Mouse (Mus musculus) limb, embryonic 15.5 days (tissue): Measurements from ENCODE around the gene Vwce. TPM values are rescaled to one million over a fixed set of nuclear protein-coding genes. Genes with fewer than 3 reads are reported as not detected.

ENCODE experiments used
- ATAC-seq: fragments of 200-750 bp; cut with Nextera tagmentation; 2 replicates; pipeline ENCODE4 v1.8.0; 2017; ENCODE audit warnings: low read depth, moderate TSS enrichment; ENCODE audit not compliant: insufficient number of reproducible peaks, low FRiP score, low TSS enrichment
- H3K27ac ChIP-seq: fragments of 300-500 bp; sonication (generic); 2 replicates; pipeline ENCODE4 v1.5.1; 2015; ENCODE audit warnings: moderate library complexity, mild to moderate bottlenecking, inconsistent platforms
- H3K27me3 ChIP-seq: fragments of 300-500 bp; sonication (generic); 2 replicates; pipeline ENCODE4 v1.6.1; 2015; ENCODE audit warnings: inconsistent platforms
- H3K36me3 ChIP-seq: fragments of 300-500 bp; sonication (generic); 2 replicates; pipeline ENCODE4 v1.6.1; 2015; ENCODE audit warnings: inconsistent platforms
- H3K4me1 ChIP-seq: fragments of 300-500 bp; sonication (generic); 2 replicates; pipeline ENCODE4 v1.6.1; 2015; ENCODE audit warnings: inconsistent platforms
- H3K4me2 ChIP-seq: fragments of 300-500 bp; sonication (generic); 2 replicates; pipeline ENCODE4 v1.6.1; 2015; ENCODE audit warnings: mild to moderate bottlenecking, inconsistent platforms
- H3K4me3 ChIP-seq: fragments of 300-500 bp; sonication (generic); 2 replicates; pipeline ENCODE4 v1.5.1; 2015; ENCODE audit warnings: mild to moderate bottlenecking, inconsistent platforms
- H3K9ac ChIP-seq: fragments of 300-500 bp; sonication (generic); 2 replicates; pipeline ENCODE4 v1.6.1; 2015; ENCODE audit warnings: inconsistent platforms
- H3K9me3 ChIP-seq: fragments of 300-500 bp; sonication (generic); 2 replicates; pipeline ENCODE4 v1.6.1; 2016; ENCODE audit warnings: inconsistent platforms
- WGBS: fragments of 180-500 bp; shearing (Covaris S2); methylation state at CpG from one replicate; pipeline ENCODE4 v1.1.7; 2015; 5-methylcytosine and 5-hydroxymethylcytosine counted together
- polyA plus RNA-seq: library from polyadenylated mRNA; unstranded; fragments of >200 nt; fragmentation: Nextera tagmentation; extraction: Ambion mirVana; gene quantifications from 2 replicates; pipeline ENCODE4 v1.2.1, GENCODE M21; 2015

Gene Vwce
- polyA plus RNA-seq, 1 experiment from 2014 or later: 2.8 TPM

- 81% methylated on average over 5 of the region's 5 CpGs for WGBS
- no peaks in the 10 kb centered on the region for H3K27me3 ChIP-seq
- no peaks in the 10 kb centered on the region for H3K9me3 ChIP-seq
Measured at GRCm38 (mm10) chr19:10657742-10658141, 23.7 kb downstream of the Vwce start.

GRCm38 (mm10) chr19:10658406-10658805 lies 24.4 kb downstream of the Vwce start:
- Histone ChIP-seq H3K4me3 (no peak overlapping the region), H3K27me3 (no peaks in the 10 kb centered on the region), H3K27ac (no peak overlapping the region), H3K9ac (no peak overlapping the region), H3K4me1 (peaks cover 14% of the 10 kb centered on the region), H3K9me3 (no peaks in the 10 kb centered on the region), H3K36me3 (no peaks in the 10 kb centered on the region), H3K4me2 (no peak overlapping the region)
- 73% methylated on average over 2 of the region's 2 CpGs for WGBS
- ATAC-seq: no peak

More at GRCm38 (mm10) chr19:10657742-10658141, 23.7 kb downstream of the Vwce start:
- ATAC-seq: no peak
- no peak overlapping the region for H3K4me2 ChIP-seq
- no peaks in the 10 kb centered on the region for H3K36me3 ChIP-seq
- H3K4me1 ChIP-seq: peaks cover 14% of the 10 kb centered on the region
- no peak overlapping the region for H3K9ac ChIP-seq
- no peak overlapping the region for H3K4me3 ChIP-seq
- H3K27ac ChIP-seq: no peak overlapping the region

GRCm38 (mm10) chr19:10661373-10661772 lies 27.4 kb downstream of the Vwce start:
- no peaks in the 10 kb centered on the region for H3K36me3 ChIP-seq
- H3K4me2 ChIP-seq: no peak overlapping the region
- no peaks in the 10 kb centered on the region for H3K9me3 ChIP-seq
- ATAC-seq: no peak
- peaks cover 4% of the 10 kb centered on the region for H3K4me1 ChIP-seq
- H3K27me3 ChIP-seq: no peaks in the 10 kb centered on the region
- no peak overlapping the region for H3K9ac ChIP-seq
- 87% methylated on average over 5 of the region's 5 CpGs for WGBS
- H3K4me3 ChIP-seq: no peak overlapping the region
- no peak overlapping the region for H3K27ac ChIP-seq

GRCm38 (mm10) chr19:10661919-10662318 lies 27.9 kb downstream of the Vwce start:
- ATAC-seq: no peak

GRCm38 (mm10) chr19:10662665-10663064 lies 28.7 kb downstream of the Vwce start:
- Histone ChIP-seq H3K4me2 (no peak overlapping the region), H3K9me3 (no peaks in the 10 kb centered on the region), H3K4me1 (no peaks in the 10 kb centered on the region), H3K27ac (no peak overlapping the region), H3K9ac (no peak overlapping the region), H3K36me3 (no peaks in the 10 kb centered on the region), H3K4me3 (no peak overlapping the region), H3K27me3 (no peaks in the 10 kb centered on the region)
- no peak for ATAC-seq
- 67% methylated on average over 3 of the region's 3 CpGs for WGBS

More at GRCm38 (mm10) chr19:10661919-10662318, 27.9 kb downstream of the Vwce start:
- Histone ChIP-seq H3K36me3 (no peaks in the 10 kb centered on the region), H3K9me3 (no peaks in the 10 kb centered on the region), H3K9ac (no peak overlapping the region), H3K4me3 (no peak overlapping the region), H3K4me2 (no peak overlapping the region), H3K27me3 (no peaks in the 10 kb centered on the region), H3K27ac (no peak overlapping the region), H3K4me1 (no peaks in the 10 kb centered on the region)
- WGBS: 87% methylated on average over 2 of the region's 2 CpGs

GRCm38 (mm10) chr19:10665093-10665492 lies 31.1 kb downstream of the Vwce start:
- H3K9me3 ChIP-seq: no peaks in the 10 kb centered on the region
- 57% methylated on average over 3 of the region's 3 CpGs for WGBS
- ATAC-seq: no peak
- H3K27me3 ChIP-seq: no peaks in the 10 kb centered on the region
- no peaks in the 10 kb centered on the region for H3K4me1 ChIP-seq
- H3K9ac ChIP-seq: no peak overlapping the region
- no peak overlapping the region for H3K27ac ChIP-seq
- no peaks in the 10 kb centered on the region for H3K36me3 ChIP-seq
- no peak overlapping the region for H3K4me2 ChIP-seq
- H3K4me3 ChIP-seq: no peak overlapping the region

- H3K4me1 ChIP-seq: no peaks in the 10 kb centered on the region
- ATAC-seq: 0 out of 2 replicates have a peak, but pooled peaks have one; percentile 26
- H3K27ac ChIP-seq: no peak overlapping the region
- no peak overlapping the region for H3K9ac ChIP-seq
- no peaks in the 10 kb centered on the region for H3K9me3 ChIP-seq
- no peaks in the 10 kb centered on the region for H3K27me3 ChIP-seq
- 12% methylated on average over 2 of the region's 2 CpGs for WGBS
- no peak overlapping the region for H3K4me2 ChIP-seq
- H3K36me3 ChIP-seq: no peaks in the 10 kb centered on the region
- H3K4me3 ChIP-seq: no peak overlapping the region
Measured at GRCm38 (mm10) chr19:10665499-10665898, 31.5 kb downstream of the Vwce start.

- H3K9ac ChIP-seq: no peak overlapping the region
- WGBS: 75% methylated on average over 4 of the region's 4 CpGs
- no peaks in the 10 kb centered on the region for H3K27me3 ChIP-seq
- no peak overlapping the region for H3K4me2 ChIP-seq
- no peaks in the 10 kb centered on the region for H3K9me3 ChIP-seq
- no peaks in the 10 kb centered on the region for H3K4me1 ChIP-seq
- no peak for ATAC-seq
- H3K4me3 ChIP-seq: no peak overlapping the region
- no peak overlapping the region for H3K27ac ChIP-seq
- H3K36me3 ChIP-seq: no peaks in the 10 kb centered on the region
Measured at GRCm38 (mm10) chr19:10671319-10671718, 37.3 kb downstream of the Vwce start.

- ATAC-seq: no peak
- WGBS: 53% methylated on average over 9 of the region's 9 CpGs
- H3K36me3 ChIP-seq: no peaks in the 10 kb centered on the region
- H3K27ac ChIP-seq: no peak overlapping the region
- H3K9ac ChIP-seq: no peak overlapping the region
- H3K4me3 ChIP-seq: no peak overlapping the region
- H3K9me3 ChIP-seq: no peaks in the 10 kb centered on the region
- H3K4me2 ChIP-seq: no peak overlapping the region
- no peaks in the 10 kb centered on the region for H3K4me1 ChIP-seq
- no peaks in the 10 kb centered on the region for H3K27me3 ChIP-seq
Measured at GRCm38 (mm10) chr19:10671854-10672417, 37.9 kb downstream of the Vwce start.

- H3K9ac ChIP-seq: no peak overlapping the region
- ATAC-seq: no peak
- WGBS: 57% methylated on average over 1 of the region's 1 CpGs
Measured at GRCm38 (mm10) chr19:10673275-10673674, 39.3 kb downstream of the Vwce start.

GRCm38 (mm10) chr19:10676656-10677055 lies 42.6 kb downstream of the Vwce start:
- H3K9ac ChIP-seq: no peak overlapping the region
- WGBS: 81% methylated on average over 16 of the region's 16 CpGs

More at GRCm38 (mm10) chr19:10673275-10673674, 39.3 kb downstream of the Vwce start:
- no peak overlapping the region for H3K4me3 ChIP-seq
- no peak overlapping the region for H3K27ac ChIP-seq
- H3K4me2 ChIP-seq: no peak overlapping the region
- no peaks in the 10 kb centered on the region for H3K36me3 ChIP-seq
- H3K4me1 ChIP-seq: no peaks in the 10 kb centered on the region
- no peaks in the 10 kb centered on the region for H3K27me3 ChIP-seq
- no peaks in the 10 kb centered on the region for H3K9me3 ChIP-seq

GRCm38 (mm10) chr19:10677915-10678771 lies 44.1 kb downstream of the Vwce start, which contains the start of gene Pga5:
Gene Pga5, minus strand, starts transcription at chr19:10678071.
- Histone ChIP-seq H3K4me2 (no peak within 1 kb of the TSS), H3K9ac (no peak within 1 kb of the TSS), H3K9me3 (no peaks in the 10 kb centered on the region), H3K4me3 (no peak within 1 kb of the TSS), H3K27me3 (no peaks in the 10 kb centered on the region), H3K36me3 (no peaks in the 10 kb centered on the region), H3K4me1 (peaks cover 5% of the 10 kb centered on the region; the same call in 1 of the 2 replicates), H3K27ac (no peak within 1 kb of the TSS)
- WGBS: 38% methylated on average over 6 of the region's 6 CpGs
- ATAC-seq: no peak

More at GRCm38 (mm10) chr19:10676656-10677055, 42.6 kb downstream of the Vwce start:
- H3K27ac ChIP-seq: no peak overlapping the region
- H3K36me3 ChIP-seq: no peaks in the 10 kb centered on the region
- H3K4me1 ChIP-seq: peaks cover 5% of the 10 kb centered on the region; the same call in 1 of the 2 replicates
- no peak for ATAC-seq
- no peaks in the 10 kb centered on the region for H3K27me3 ChIP-seq
- H3K4me2 ChIP-seq: no peak overlapping the region
- no peaks in the 10 kb centered on the region for H3K9me3 ChIP-seq
- no peak overlapping the region for H3K4me3 ChIP-seq
